Mouse (Mus musculus) MEL (cell line): ENCODE results near the gene Tomm34. TPM values are rescaled to one million over a fixed set of nuclear protein-coding genes. Genes with fewer than 3 reads are reported as not detected.

Source experiments
- DNase-seq: peaks from one replicate; pipeline ENCODE4 v3.0.0; 2011; ENCODE audit warnings: low read depth, low spot score
- H3K27ac ChIP-seq: 2 replicates; pipeline ENCODE4 v1.5.1; 2012; ENCODE audit warnings: low read depth, mild to moderate bottlenecking, control low read depth, low read length, moderate library complexity; ENCODE audit not compliant: control insufficient read depth
- H3K27me3 ChIP-seq, 2 experiments: fragments of 150-350 bp in 1 of 2; sonication (generic) in 1 of 2; 2 replicates each; pipeline ENCODE4 v1.6.1; 2012; ENCODE audit warnings: low read length in 2 of 2, mild to moderate bottlenecking in 2 of 2, improper control_type of control experiment in 1 of 2, moderate library complexity in 1 of 2; ENCODE audit not compliant: insufficient read depth in 2 of 2, control insufficient read depth in 1 of 2
- H3K36me3 ChIP-seq, 2 experiments: 2 replicates each; pipeline ENCODE4 v1.6.1; 2012 to 2014; ENCODE audit warnings: low read length in 2 of 2, improper control_type of control experiment in 1 of 2, inconsistent platforms in 1 of 2, mild to moderate bottlenecking in 1 of 2; ENCODE audit not compliant: insufficient read depth in 2 of 2, control insufficient read depth in 1 of 2
- H3K4me1 ChIP-seq, 2 experiments: fragments of 150-350 bp in 1 of 2; sonication (generic) in 1 of 2; 2 replicates each; pipeline ENCODE4 v1.6.1; 2012; ENCODE audit warnings: low read length in 2 of 2, improper control_type of control experiment in 1 of 2, mild to moderate bottlenecking in 1 of 2; ENCODE audit not compliant: insufficient read depth in 2 of 2, control insufficient read depth in 1 of 2
- H3K4me3 ChIP-seq, 2 experiments: fragments of 150-350 bp in 1 of 2; sonication (generic) in 1 of 2; 2 replicates each; pipeline ENCODE4 v1.5.1; 2012; ENCODE audit warnings: low read depth in 2 of 2, low read length in 2 of 2, mild to moderate bottlenecking in 2 of 2, moderate library complexity in 2 of 2, control low read depth in 1 of 2, improper control_type of control experiment in 1 of 2; ENCODE audit not compliant: control insufficient read depth in 1 of 2, insufficient read depth in 1 of 2
- H3K79me2 ChIP-seq: 2 replicates; pipeline ENCODE4 v1.6.1; 2012; ENCODE audit warnings: mild to moderate bottlenecking, low read length, moderate library complexity; ENCODE audit not compliant: control insufficient read depth, poor library complexity, insufficient read depth
- H3K9ac ChIP-seq: 2 replicates; pipeline ENCODE4 v1.6.1; 2012; ENCODE audit warnings: low read depth, mild to moderate bottlenecking, control low read depth, low read length, moderate library complexity; ENCODE audit not compliant: control insufficient read depth, poor library complexity, severe bottlenecking
- H3K9me3 ChIP-seq: fragments of 150-350 bp; sonication (generic); replicated peaks from 2 replicates; pipeline ENCODE4 v1.6.1; 2012; ENCODE audit warnings: mild to moderate bottlenecking, low read length, improper control_type of control experiment, moderate library complexity; ENCODE audit not compliant: insufficient read depth
- CHD2 ChIP-seq: IDR thresholded peaks from 2 replicates; pipeline ENCODE4 v1.6.1; 2011; ENCODE audit warnings: low read length, improper control_type of control experiment
- E2F4 ChIP-seq: IDR thresholded peaks from 2 replicates; pipeline ENCODE4 v1.6.1; 2011; ENCODE audit warnings: low read depth, low read length, improper control_type of control experiment, borderline replicate concordance
- GABPA ChIP-seq: IDR thresholded peaks from 2 replicates; pipeline ENCODE4 v1.6.1; 2012; ENCODE audit warnings: low read depth, mild to moderate bottlenecking, inconsistent platforms, low read length, improper control_type of control experiment, moderate library complexity
- HCFC1 ChIP-seq: IDR thresholded peaks from 2 replicates; pipeline ENCODE4 v1.6.1; 2012; ENCODE audit warnings: low read depth, mild to moderate bottlenecking, inconsistent platforms, low read length, improper control_type of control experiment, moderate library complexity
- JUND ChIP-seq: IDR thresholded peaks from 2 replicates; pipeline ENCODE4 v1.6.1; 2011; ENCODE audit warnings: low read depth, mild to moderate bottlenecking, improper control_type of control experiment, low read length
- MYB ChIP-seq: IDR thresholded peaks from 2 replicates; pipeline ENCODE4 v1.6.1; 2011; ENCODE audit warnings: mild to moderate bottlenecking, low read depth, low read length, improper control_type of control experiment
- MYC ChIP-seq: IDR thresholded peaks from 2 replicates; pipeline ENCODE4 v1.6.1; 2011; ENCODE audit warnings: low read depth, mild to moderate bottlenecking, low read length, improper control_type of control experiment, moderate library complexity
- NELFE ChIP-seq: IDR thresholded peaks from 2 replicates; pipeline ENCODE4 v1.6.1; 2011; ENCODE audit warnings: low read depth, low read length, improper control_type of control experiment
- SIN3A ChIP-seq: IDR thresholded peaks from 2 replicates; pipeline ENCODE4 v1.6.1; 2012; ENCODE audit warnings: low read length, improper control_type of control experiment, inconsistent platforms
- SMC3 ChIP-seq: IDR thresholded peaks from 2 replicates; pipeline ENCODE4 v1.6.1; 2011; ENCODE audit warnings: low read depth, low read length, improper control_type of control experiment
- UBTF ChIP-seq: IDR thresholded peaks from 2 replicates; pipeline ENCODE4 v1.6.1; 2012; ENCODE audit warnings: low read depth, mild to moderate bottlenecking, inconsistent platforms, low read length, improper control_type of control experiment, moderate library complexity, borderline replicate concordance; ENCODE audit not compliant: insufficient read depth
- USF1 ChIP-seq: IDR thresholded peaks from 2 replicates; pipeline ENCODE4 v1.6.1; 2014; ENCODE audit warnings: low read depth, mild to moderate bottlenecking, inconsistent platforms, low read length, improper control_type of control experiment, moderate library complexity
- ZC3H11A ChIP-seq: IDR thresholded peaks from 2 replicates; pipeline ENCODE4 v1.6.1; 2012; ENCODE audit warnings: low read depth, mild to moderate bottlenecking, inconsistent platforms, low read length, improper control_type of control experiment
- ZKSCAN1 ChIP-seq: IDR thresholded peaks from 2 replicates; pipeline ENCODE4 v1.6.1; 2012; ENCODE audit warnings: low read depth, mild to moderate bottlenecking, inconsistent platforms, low read length, improper control_type of control experiment, moderate library complexity
- polyA plus RNA-seq, 2 experiments: library from polyadenylated mRNA; stranded (reverse) in 1 of 2; unstranded in 1 of 2; fragments of >175 nt in 1 of 2; fragments of >200 nt in 1 of 2; gene quantifications; 2 replicates each; pipeline versions ENCODE4 v1.2.1 to v1.2.4; 2012; ENCODE audit warnings: low replicate concordance in 2 of 2, low read depth in 1 of 2; ENCODE audit not compliant: insufficient read length in 2 of 2, insufficient read depth in 1 of 2, missing spikeins in 1 of 2
- total RNA-seq: library from RNA; depleted of rRNA; stranded (reverse); fragments of 300-350 nt; gene quantifications from 2 replicates; pipeline ENCODE4 v1.2.3, GENCODE M21; 2012

Tomm34 gene
- total and polyA plus RNA-seq, 3 experiments = 38.9 to 48.7 TPM; not detected in 1

GRCm38 (mm10) chr2:164119503-164119902, 48.5 kb upstream of the Tomm34 start:
- H3K9ac ChIP-seq = no peak overlapping the region
- no peak overlapping the region for H3K4me3 ChIP-seq
- H3K9me3 ChIP-seq = no peaks in the 10 kb centered on the region
- H3K79me2 ChIP-seq = no peaks in the 10 kb centered on the region
- no peaks in the 10 kb centered on the region for H3K4me1 ChIP-seq
- DNase-seq = no peak
- TF ChIP-seq NELFE = no peak
- TF ChIP-seq SIN3A = no peak
- TF ChIP-seq CHD2 = no peak
- no peak for TF ChIP-seq GABPA
- no peaks in the 10 kb centered on the region for H3K27me3 ChIP-seq
- no peak overlapping the region for H3K27ac ChIP-seq
- H3K36me3 ChIP-seq = peaks cover 0 to 12% of the 10 kb centered on the region in 2 experiments; a peak in 2 of 4 replicates

- Histone ChIP-seq H3K27me3 (no peaks in the 10 kb centered on the region), H3K9me3 (no peaks in the 10 kb centered on the region), H3K9ac (no peak overlapping the region), H3K4me3 (no peak overlapping the region), H3K36me3 (peaks cover 0 to 10% of the 10 kb centered on the region in 2 experiments; a peak in 2 of 4 replicates), H3K27ac (no peak overlapping the region), H3K79me2 (no peaks in the 10 kb centered on the region), H3K4me1 (no peaks in the 10 kb centered on the region)
- DNase-seq = no peak
- TF ChIP-seq SIN3A = no peak
- TF ChIP-seq E2F4 = no peak
- no peak for TF ChIP-seq USF1
- no peak for TF ChIP-seq ZKSCAN1
- TF ChIP-seq HCFC1 = no peak
- no peak for TF ChIP-seq MYC
- TF ChIP-seq MYB = no peak
- TF ChIP-seq JUND = no peak
- no peak for TF ChIP-seq SMC3
- no peak for TF ChIP-seq ZC3H11A
- TF ChIP-seq NELFE = no peak
These were observed 44.6 kb upstream of the Tomm34 start for GRCm38 (mm10) chr2:164115531-164115930.

- Histone ChIP-seq H3K27me3 (no peaks in the 10 kb centered on the region), H3K9ac (no peak overlapping the region), H3K36me3 (peaks cover 0 to 9% of the 10 kb centered on the region in 2 experiments; a peak in 2 of 4 replicates), H3K4me3 (no peak overlapping the region), H3K9me3 (no peaks in the 10 kb centered on the region), H3K27ac (no peak overlapping the region), H3K4me1 (no peaks in the 10 kb centered on the region), H3K79me2 (no peaks in the 10 kb centered on the region)
- TF ChIP-seq UBTF (no peak), GABPA (no peak)
- DNase-seq = no peak
These were observed 43.1 kb upstream of the Tomm34 start for GRCm38 (mm10) chr2:164114051-164114450.
